Mouse (Mus musculus): ENCODE results near the gene Aldh4a1. TPM values are rescaled to one million over a fixed set of nuclear protein-coding genes. Genes with fewer than 3 reads are reported as not detected.

Aldh4a1 gene
- total RNA-seq, 1 experiment, result 63.5 TPM

DNA sequence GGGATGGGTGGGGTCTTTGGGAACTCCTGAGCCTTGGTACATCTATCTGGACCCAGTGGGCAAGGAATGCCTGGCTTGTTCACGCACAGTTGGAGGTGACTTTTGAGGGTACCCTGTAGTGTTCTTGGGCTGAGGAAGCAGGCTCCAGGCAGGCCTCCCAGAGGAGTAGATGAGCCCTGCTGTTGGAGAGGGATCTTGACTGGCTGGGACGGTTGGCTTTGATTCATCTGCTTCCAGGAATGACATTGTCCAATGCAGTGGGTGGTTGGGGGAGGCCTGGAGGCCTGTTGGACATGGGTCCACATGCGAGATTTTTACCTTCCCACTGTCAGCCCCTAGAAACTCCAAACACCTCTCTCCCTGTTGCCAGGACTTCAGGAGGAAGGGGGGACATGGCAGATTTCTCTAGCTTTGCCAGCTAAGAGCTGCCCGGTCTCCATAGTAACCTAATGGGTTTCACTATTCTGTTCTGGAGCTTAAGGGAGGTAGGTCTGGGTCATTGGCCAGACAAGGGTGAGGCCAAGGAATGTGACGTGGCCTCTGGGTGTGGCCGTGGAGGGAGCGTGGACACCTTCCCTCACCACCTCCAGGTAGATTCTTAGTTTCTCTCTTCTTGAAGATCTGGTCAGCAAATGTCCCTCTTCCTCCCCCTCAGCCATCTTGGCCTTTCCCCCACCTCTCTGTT, 9.0 kb downstream of the Aldh4a1 start:
- Histone ChIP-seq H3K9ac (ENCODE audit: insufficient read depth, low read depth, low read length, poor library complexity, severe bottlenecking) (no peak overlapping the region), H3K27ac (ENCODE audit: insufficient read depth, low read depth, low read length, poor library complexity, severe bottlenecking) (no peak overlapping the region), H3K36me3 (ENCODE audit: control insufficient read depth, insufficient read depth, low read length, poor library complexity, severe bottlenecking) (peaks cover 3% of the 10 kb centered on the region; the same call in 1 of the 2 replicates), H3K4me3 (ENCODE audit: insufficient read depth in 1 of 2, low read depth in 1 of 2, low read length in 2 of 2, poor library complexity in 1 of 2, severe bottlenecking in 1 of 2) (no peak overlapping the region), H3K4me1 (ENCODE audit: control insufficient read depth in 2 of 2, insufficient read depth in 2 of 2, low read length in 2 of 2, poor library complexity in 1 of 2) (peaks cover 2 to 10% of the 10 kb centered on the region in 2 experiments; a peak in 2 of 4 replicates), H3K9me3 (ENCODE audit: control insufficient read depth, insufficient read depth, low read depth, low read length) (no peaks in the 10 kb centered on the region)
- DNase-seq (ENCODE audit: low read depth, low spot score), result no peak
- TF ChIP-seq CHD2 (IDR thresholded peaks at IDR 0.05; ENCODE audit: low read depth, low read length) (no peak), ZC3H11A (IDR thresholded peaks at IDR 0.05; ENCODE audit: borderline replicate concordance, low read depth, low read length) (no peak), ZNF384 (IDR thresholded peaks at IDR 0.05; ENCODE audit: low read depth, low read length) (no peak), MAFK (IDR thresholded peaks at IDR 0.05; ENCODE audit: insufficient read depth, low read depth, low read length) (no peak), HCFC1 (IDR thresholded peaks at IDR 0.05; ENCODE audit: borderline replicate concordance, insufficient read depth, low read length) (no peak)
- in situ Hi-C loops (cut with MboI; ENCODE audit: low sequenced_read_pairs in 2 of 2, unreplicated experiment in 2 of 2), result no loop called here

DNA sequence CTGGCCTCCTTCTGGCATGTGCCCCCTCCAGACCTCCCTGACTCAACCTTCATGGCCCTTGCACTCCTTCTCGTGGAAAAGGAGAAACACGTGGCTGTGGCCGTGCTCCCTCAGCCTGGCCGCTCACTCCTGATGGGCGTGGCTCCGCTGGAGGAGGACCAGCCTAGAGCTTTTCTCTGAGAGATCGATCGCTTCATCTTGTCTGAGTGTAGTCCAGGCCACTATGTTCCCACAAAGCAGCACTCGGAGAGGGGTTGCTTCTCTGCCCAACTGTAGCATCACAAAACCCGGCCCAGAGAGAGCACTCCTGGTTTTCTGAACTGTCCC, 9.6 kb downstream of the Aldh4a1 start:
- DNase-seq (ENCODE audit: low read depth, low spot score), result no peak
- Histone ChIP-seq H3K4me3 (ENCODE audit: insufficient read depth in 1 of 2, low read depth in 1 of 2, low read length in 2 of 2, poor library complexity in 1 of 2, severe bottlenecking in 1 of 2) (no peak overlapping the region), H3K36me3 (ENCODE audit: control insufficient read depth, insufficient read depth, low read length, poor library complexity, severe bottlenecking) (peaks cover 8% of the 10 kb centered on the region; the same call in 1 of the 2 replicates), H3K4me1 (ENCODE audit: control insufficient read depth in 2 of 2, insufficient read depth in 2 of 2, low read length in 2 of 2, poor library complexity in 1 of 2) (peaks cover 2 to 10% of the 10 kb centered on the region in 2 experiments; a peak in 2 of 4 replicates), H3K27ac (ENCODE audit: insufficient read depth, low read depth, low read length, poor library complexity, severe bottlenecking) (no peak overlapping the region), H3K9ac (ENCODE audit: insufficient read depth, low read depth, low read length, poor library complexity, severe bottlenecking) (no peak overlapping the region), H3K9me3 (ENCODE audit: control insufficient read depth, insufficient read depth, low read depth, low read length) (no peaks in the 10 kb centered on the region)
- TF ChIP-seq MAFK (IDR thresholded peaks at IDR 0.05; ENCODE audit: insufficient read depth, low read depth, low read length) (no peak), ZNF384 (IDR thresholded peaks at IDR 0.05; ENCODE audit: low read depth, low read length) (no peak), ZC3H11A (IDR thresholded peaks at IDR 0.05; ENCODE audit: borderline replicate concordance, low read depth, low read length) (no peak), CHD2 (IDR thresholded peaks at IDR 0.05; ENCODE audit: low read depth, low read length) (no peak)
- in situ Hi-C loops (cut with MboI; ENCODE audit: low sequenced_read_pairs in 2 of 2, unreplicated experiment in 2 of 2), result no loop called here

DNA sequence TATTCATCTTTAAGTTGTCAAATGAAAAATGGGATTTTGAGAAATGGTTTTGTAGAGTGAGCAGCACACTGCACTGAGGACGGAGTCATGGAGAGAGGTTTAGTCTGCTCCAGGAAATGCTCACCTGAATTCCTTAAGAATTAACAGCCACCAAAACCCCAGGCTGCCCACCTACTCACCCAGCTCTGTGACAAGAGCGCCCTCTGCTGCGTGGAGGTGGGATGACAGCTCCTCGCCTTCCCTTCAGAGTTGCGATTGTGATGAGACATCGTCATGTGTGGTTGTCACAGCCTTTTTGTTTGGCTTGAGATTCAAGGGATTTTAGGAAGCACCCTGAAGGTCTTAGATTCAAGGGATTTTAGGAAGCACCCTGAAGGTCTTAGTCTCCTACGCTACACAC, 13.7 kb downstream of the Aldh4a1 start:
- peak; percentile 49 for DNase-seq (ENCODE audit: low read depth, low spot score)
- no peak overlapping the region for H3K27ac ChIP-seq (ENCODE audit: insufficient read depth, low read depth, low read length, poor library complexity, severe bottlenecking)
- in situ Hi-C loops (cut with MboI; ENCODE audit: low sequenced_read_pairs in 2 of 2, unreplicated experiment in 2 of 2), result no loop called here
- no peak overlapping the region for H3K4me3 ChIP-seq (ENCODE audit: insufficient read depth in 1 of 2, low read depth in 1 of 2, low read length in 2 of 2, poor library complexity in 1 of 2, severe bottlenecking in 1 of 2)
- TF ChIP-seq MAFK (IDR thresholded peaks at IDR 0.05; ENCODE audit: insufficient read depth, low read depth, low read length), result no peak
- peak; percentile 72; the same call in 1 of the 2 replicates for TF ChIP-seq ZC3H11A (IDR thresholded peaks at IDR 0.05; ENCODE audit: borderline replicate concordance, low read depth, low read length)
- H3K9me3 ChIP-seq (ENCODE audit: control insufficient read depth, insufficient read depth, low read depth, low read length), result no peaks in the 10 kb centered on the region
- H3K4me1 ChIP-seq (ENCODE audit: control insufficient read depth in 2 of 2, insufficient read depth in 2 of 2, low read length in 2 of 2, poor library complexity in 1 of 2), result peaks cover 2 to 15% of the 10 kb centered on the region in 2 experiments; a peak in 2 of 4 replicates
- no peak overlapping the region for H3K9ac ChIP-seq (ENCODE audit: insufficient read depth, low read depth, low read length, poor library complexity, severe bottlenecking)
- H3K36me3 ChIP-seq (ENCODE audit: control insufficient read depth, insufficient read depth, low read length, poor library complexity, severe bottlenecking), result peaks cover 19% of the 10 kb centered on the region

DNA sequence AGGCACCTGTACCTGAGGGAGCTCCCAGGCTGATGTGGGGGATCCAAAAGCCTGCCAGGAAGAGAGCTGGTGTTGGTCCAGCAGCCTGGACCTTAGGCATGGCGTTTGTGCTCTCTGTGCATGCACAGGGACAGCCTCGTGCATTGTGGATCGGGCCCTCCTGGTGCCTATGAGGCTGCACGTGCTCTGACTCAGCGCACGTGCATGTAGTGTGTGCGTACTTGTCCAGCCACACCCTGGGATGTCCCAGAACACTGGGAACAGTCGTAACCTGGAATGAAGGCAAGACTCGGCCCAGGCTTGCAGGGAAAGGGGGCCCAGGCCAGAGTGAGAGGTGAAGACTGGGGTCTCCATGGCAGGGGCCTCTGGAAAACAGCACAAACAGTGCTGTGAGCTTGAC, 15.2 kb downstream of the Aldh4a1 start:
- in situ Hi-C loops (cut with MboI; ENCODE audit: low sequenced_read_pairs in 2 of 2, unreplicated experiment in 2 of 2), result no loop called here
- H3K9me3 ChIP-seq (ENCODE audit: control insufficient read depth, insufficient read depth, low read depth, low read length), result no peaks in the 10 kb centered on the region
- H3K36me3 ChIP-seq (ENCODE audit: control insufficient read depth, insufficient read depth, low read length, poor library complexity, severe bottlenecking), result peaks cover 23% of the 10 kb centered on the region
- no peak for DNase-seq (ENCODE audit: low read depth, low spot score)
- no peak overlapping the region for H3K4me3 ChIP-seq (ENCODE audit: insufficient read depth in 1 of 2, low read depth in 1 of 2, low read length in 2 of 2, poor library complexity in 1 of 2, severe bottlenecking in 1 of 2)
- TF ChIP-seq ZNF384 (IDR thresholded peaks at IDR 0.05; ENCODE audit: low read depth, low read length) (no peak), MAFK (IDR thresholded peaks at IDR 0.05; ENCODE audit: insufficient read depth, low read depth, low read length) (no peak), ZC3H11A (IDR thresholded peaks at IDR 0.05; ENCODE audit: borderline replicate concordance, low read depth, low read length) (no peak), HCFC1 (IDR thresholded peaks at IDR 0.05; ENCODE audit: borderline replicate concordance, insufficient read depth, low read length) (no peak), CHD2 (IDR thresholded peaks at IDR 0.05; ENCODE audit: low read depth, low read length) (no peak)
- H3K9ac ChIP-seq (ENCODE audit: insufficient read depth, low read depth, low read length, poor library complexity, severe bottlenecking), result no peak overlapping the region
- peaks cover 0 to 22% of the 10 kb centered on the region in 2 experiments; a peak in 2 of 4 replicates for H3K4me1 ChIP-seq (ENCODE audit: control insufficient read depth in 2 of 2, insufficient read depth in 2 of 2, low read length in 2 of 2, poor library complexity in 1 of 2)
- H3K27ac ChIP-seq (ENCODE audit: insufficient read depth, low read depth, low read length, poor library complexity, severe bottlenecking), result no peak overlapping the region

DNA sequence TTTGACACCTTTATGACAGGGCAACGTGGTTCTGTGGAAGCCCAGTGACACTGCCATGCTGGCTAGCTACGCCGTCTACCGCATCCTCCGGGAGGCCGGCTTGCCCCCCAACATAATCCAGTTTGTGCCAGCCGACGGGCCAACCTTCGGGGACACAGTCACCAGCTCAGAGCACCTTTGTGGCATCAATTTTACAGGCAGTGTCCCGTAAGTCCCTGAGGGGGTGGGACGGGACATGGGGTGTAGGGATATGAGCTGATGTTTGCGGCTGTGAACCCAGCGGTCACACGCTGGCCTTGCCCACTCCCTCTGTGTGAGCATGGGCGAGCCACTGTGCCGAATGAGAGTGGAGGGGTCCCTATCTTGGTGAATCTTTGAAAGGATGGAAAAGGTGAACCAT, 15.7 kb downstream of the Aldh4a1 start:
- Histone ChIP-seq H3K4me1 (ENCODE audit: control insufficient read depth in 2 of 2, insufficient read depth in 2 of 2, low read length in 2 of 2, poor library complexity in 1 of 2) (peaks cover 0 to 26% of the 10 kb centered on the region in 2 experiments; a peak in 2 of 4 replicates), H3K9me3 (ENCODE audit: control insufficient read depth, insufficient read depth, low read depth, low read length) (no peaks in the 10 kb centered on the region), H3K27ac (ENCODE audit: insufficient read depth, low read depth, low read length, poor library complexity, severe bottlenecking) (no peak overlapping the region), H3K9ac (ENCODE audit: insufficient read depth, low read depth, low read length, poor library complexity, severe bottlenecking) (no peak overlapping the region), H3K4me3 (ENCODE audit: insufficient read depth in 1 of 2, low read depth in 1 of 2, low read length in 2 of 2, poor library complexity in 1 of 2, severe bottlenecking in 1 of 2) (no peak overlapping the region), H3K36me3 (ENCODE audit: control insufficient read depth, insufficient read depth, low read length, poor library complexity, severe bottlenecking) (peaks cover 27% of the 10 kb centered on the region)
- no peak for TF ChIP-seq CHD2 (IDR thresholded peaks at IDR 0.05; ENCODE audit: low read depth, low read length)
- no peak for TF ChIP-seq HCFC1 (IDR thresholded peaks at IDR 0.05; ENCODE audit: borderline replicate concordance, insufficient read depth, low read length)
- TF ChIP-seq ZC3H11A (IDR thresholded peaks at IDR 0.05; ENCODE audit: borderline replicate concordance, low read depth, low read length), result no peak
- TF ChIP-seq ZNF384 (IDR thresholded peaks at IDR 0.05; ENCODE audit: low read depth, low read length), result no peak
- no peak for TF ChIP-seq MAFK (IDR thresholded peaks at IDR 0.05; ENCODE audit: insufficient read depth, low read depth, low read length)
- no peak for DNase-seq (ENCODE audit: low read depth, low spot score)
- in situ Hi-C loops (cut with MboI; ENCODE audit: low sequenced_read_pairs in 2 of 2, unreplicated experiment in 2 of 2), result no loop called here
